Mouse (Mus musculus) hindbrain, embryonic 13.5 days (tissue): Measurements from ENCODE around the gene Skap1. TPM values are rescaled to one million over a fixed set of nuclear protein-coding genes. Genes with fewer than 3 reads are reported as not detected.
A peak's percentile ranks its signal among the peaks of the same experiment; 100 is the strongest.

Experiments
- ATAC-seq: fragments of 200-750 bp; cut with Nextera tagmentation; 2 replicates; pipeline ENCODE4 v1.8.0; 2017; ENCODE audit warnings: moderate TSS enrichment; ENCODE audit not compliant: low FRiP score
- H3K27ac ChIP-seq: fragments of 300-500 bp; sonication (generic); 2 replicates; pipeline ENCODE4 v1.5.1; 2015; ENCODE audit warnings: inconsistent platforms, mild to moderate bottlenecking, moderate library complexity
- H3K27me3 ChIP-seq: fragments of 300-500 bp; sonication (generic); 2 replicates; pipeline ENCODE4 v1.6.1; 2015; ENCODE audit warnings: mild to moderate bottlenecking, inconsistent platforms
- H3K36me3 ChIP-seq: fragments of 300-500 bp; sonication (generic); 2 replicates; pipeline ENCODE4 v1.6.1; 2015; ENCODE audit warnings: mild to moderate bottlenecking, inconsistent platforms
- H3K4me1 ChIP-seq: fragments of 300-500 bp; sonication (generic); replicated peaks from 2 replicates; pipeline ENCODE4 v1.6.1; 2015; ENCODE audit warnings: inconsistent platforms
- H3K4me2 ChIP-seq: fragments of 300-500 bp; sonication (generic); 2 replicates; pipeline ENCODE4 v1.6.1; 2015; ENCODE audit warnings: inconsistent platforms, mild to moderate bottlenecking, moderate library complexity
- H3K4me3 ChIP-seq: fragments of 300-500 bp; sonication (generic); 2 replicates; pipeline ENCODE4 v1.5.1; 2015; ENCODE audit warnings: mild to moderate bottlenecking, inconsistent platforms
- H3K9ac ChIP-seq: fragments of 300-500 bp; sonication (generic); 2 replicates; pipeline ENCODE4 v1.6.1; 2015; ENCODE audit warnings: mild to moderate bottlenecking, inconsistent platforms
- H3K9me3 ChIP-seq: fragments of 300-500 bp; sonication (generic); 2 replicates; pipeline ENCODE4 v1.6.1; 2016; ENCODE audit warnings: inconsistent platforms
- WGBS: fragments of 180-500 bp; shearing (Covaris S2); methylation state at CpG from one replicate; pipeline ENCODE4 v1.1.7; 2015; 5-methylcytosine and 5-hydroxymethylcytosine counted together
- polyA plus RNA-seq: library from polyadenylated mRNA; unstranded; fragments of >200 nt; fragmentation: Nextera tagmentation; extraction: Ambion mirVana; gene quantifications from 2 replicates; pipeline ENCODE4 v1.2.1, GENCODE M21; 2015

Gene Skap1
- polyA plus RNA-seq = 6.3 and 6.9 TPM in 2 replicates

- peak within 1 kb of the TSS; percentile 67 for H3K9ac ChIP-seq
- H3K4me3 ChIP-seq = peak within 1 kb of the TSS; percentile 40
- ATAC-seq = no peak
- no peaks in the 10 kb centered on the region for H3K36me3 ChIP-seq
- H3K4me2 ChIP-seq = peak within 1 kb of the TSS; percentile 68
- H3K4me1 ChIP-seq = peaks cover 45% of the 10 kb centered on the region
- peaks cover 12% of the 10 kb centered on the region; the same call in 1 of the 2 replicates for H3K27me3 ChIP-seq
- WGBS = 6% methylated on average over 39 of the region's 42 CpGs
- no peaks in the 10 kb centered on the region for H3K9me3 ChIP-seq
- 0 out of 2 replicates have a peak within 1 kb of the TSS, but pooled peaks have one; percentile 92 for H3K27ac ChIP-seq
These were observed at the start of gene Skap1 for GRCm38 (mm10) chr11:96463986-96464715. Gene Skap1, plus strand, starts transcription at chr11:96464593.

- H3K4me1 ChIP-seq = peaks cover 14% of the 10 kb centered on the region; the same call in 1 of the 2 replicates
- 0 out of 2 replicates have a peak overlapping the region, but pooled peaks have one; percentile 8 for H3K27ac ChIP-seq
- no peak overlapping the region for H3K9ac ChIP-seq
- no peak overlapping the region for H3K4me2 ChIP-seq
- no peaks in the 10 kb centered on the region for H3K27me3 ChIP-seq
- no peak overlapping the region for H3K4me3 ChIP-seq
- WGBS = 48% methylated on average over 5 of the region's 5 CpGs
- no peak for ATAC-seq
- no peaks in the 10 kb centered on the region for H3K36me3 ChIP-seq
- H3K9me3 ChIP-seq = no peaks in the 10 kb centered on the region
These were observed 43.3 kb upstream of the Skap1 start for GRCm38 (mm10) chr11:96421074-96421473.

- no peaks in the 10 kb centered on the region for H3K36me3 ChIP-seq
- H3K27ac ChIP-seq = 0 out of 2 replicates have a peak overlapping the region, but pooled peaks have one; percentile 8
- H3K4me2 ChIP-seq = no peak overlapping the region
- H3K9ac ChIP-seq = no peak overlapping the region
- no peaks in the 10 kb centered on the region for H3K27me3 ChIP-seq
- ATAC-seq = no peak
- H3K9me3 ChIP-seq = no peaks in the 10 kb centered on the region
- H3K4me3 ChIP-seq = no peak overlapping the region
- H3K4me1 ChIP-seq = peaks cover 14% of the 10 kb centered on the region; the same call in 1 of the 2 replicates
- WGBS = 56% methylated on average over 11 of the region's 11 CpGs
These were observed 42.7 kb upstream of the Skap1 start for GRCm38 (mm10) chr11:96421517-96422265.

GRCm38 (mm10) chr11:96425193-96425592 lies 39.2 kb upstream of the Skap1 start:
- Histone ChIP-seq H3K4me3 (no peak overlapping the region), H3K9me3 (no peaks in the 10 kb centered on the region), H3K27me3 (no peaks in the 10 kb centered on the region), H3K27ac (no peak overlapping the region), H3K9ac (no peak overlapping the region), H3K4me1 (peaks cover 9% of the 10 kb centered on the region; the same call in 1 of the 2 replicates), H3K4me2 (no peak overlapping the region), H3K36me3 (no peaks in the 10 kb centered on the region)
- WGBS = 90% methylated on average over 6 of the region's 6 CpGs
- no peak for ATAC-seq

GRCm38 (mm10) chr11:96426191-96426590 lies 38.2 kb upstream of the Skap1 start:
- Histone ChIP-seq H3K4me2 (no peak overlapping the region), H3K4me1 (peaks cover 9% of the 10 kb centered on the region; the same call in 1 of the 2 replicates), H3K9me3 (no peaks in the 10 kb centered on the region), H3K27me3 (no peaks in the 10 kb centered on the region), H3K27ac (no peak overlapping the region), H3K9ac (no peak overlapping the region), H3K36me3 (no peaks in the 10 kb centered on the region), H3K4me3 (no peak overlapping the region)
- WGBS = 70% methylated on average over 6 of the region's 6 CpGs
- ATAC-seq = no peak

GRCm38 (mm10) chr11:96426805-96427204 lies 37.6 kb upstream of the Skap1 start:
- Histone ChIP-seq H3K4me2 (no peak overlapping the region), H3K4me3 (no peak overlapping the region)
- 54% methylated on average over 2 of the region's 2 CpGs for WGBS

GRCm38 (mm10) chr11:96429062-96429461 lies 35.3 kb upstream of the Skap1 start:
- H3K27me3 ChIP-seq = no peaks in the 10 kb centered on the region
- no peak overlapping the region for H3K9ac ChIP-seq
- no peak overlapping the region for H3K4me3 ChIP-seq
- H3K27ac ChIP-seq = no peak overlapping the region
- no peak for ATAC-seq
- no peaks in the 10 kb centered on the region for H3K9me3 ChIP-seq
- H3K4me1 ChIP-seq = peaks cover 4% of the 10 kb centered on the region; the same call in 1 of the 2 replicates
- no peaks in the 10 kb centered on the region for H3K36me3 ChIP-seq
- H3K4me2 ChIP-seq = no peak overlapping the region
- WGBS = 89% methylated on average over 2 of the region's 2 CpGs

More at GRCm38 (mm10) chr11:96426805-96427204, 37.6 kb upstream of the Skap1 start:
- H3K9ac ChIP-seq = no peak overlapping the region
- H3K27me3 ChIP-seq = no peaks in the 10 kb centered on the region
- H3K27ac ChIP-seq = no peak overlapping the region
- H3K9me3 ChIP-seq = no peaks in the 10 kb centered on the region
- ATAC-seq = no peak
- H3K4me1 ChIP-seq = peaks cover 3% of the 10 kb centered on the region
- H3K36me3 ChIP-seq = no peaks in the 10 kb centered on the region

- 69% methylated on average over 5 of the region's 5 CpGs for WGBS
- no peak for ATAC-seq
- Histone ChIP-seq H3K4me2 (no peak overlapping the region), H3K9ac (no peak overlapping the region), H3K27me3 (no peaks in the 10 kb centered on the region), H3K9me3 (no peaks in the 10 kb centered on the region), H3K36me3 (no peaks in the 10 kb centered on the region), H3K4me3 (no peak overlapping the region), H3K27ac (no peak overlapping the region), H3K4me1 (peaks cover 4% of the 10 kb centered on the region; the same call in 1 of the 2 replicates)
These were observed 34.5 kb upstream of the Skap1 start for GRCm38 (mm10) chr11:96429891-96430290.

- WGBS = 57% methylated on average over 9 of the region's 9 CpGs
- Histone ChIP-seq H3K27me3 (no peaks in the 10 kb centered on the region), H3K27ac (no peak overlapping the region), H3K4me1 (peaks cover 4% of the 10 kb centered on the region; the same call in 1 of the 2 replicates), H3K4me2 (no peak overlapping the region), H3K9ac (no peak overlapping the region), H3K36me3 (no peaks in the 10 kb centered on the region), H3K9me3 (no peaks in the 10 kb centered on the region), H3K4me3 (no peak overlapping the region)
- no peak for ATAC-seq
These were observed 32.5 kb upstream of the Skap1 start for GRCm38 (mm10) chr11:96431871-96432270.

GRCm38 (mm10) chr11:96434888-96435287 lies 29.5 kb upstream of the Skap1 start:
- Histone ChIP-seq H3K9ac (no peak overlapping the region), H3K36me3 (no peaks in the 10 kb centered on the region), H3K4me3 (no peak overlapping the region), H3K4me1 (peaks cover 15% of the 10 kb centered on the region), H3K27me3 (no peaks in the 10 kb centered on the region), H3K9me3 (no peaks in the 10 kb centered on the region), H3K27ac (no peak overlapping the region), H3K4me2 (no peak overlapping the region)
- no peak for ATAC-seq
- WGBS = 79% methylated on average over 6 of the region's 6 CpGs

- H3K4me1 ChIP-seq = peaks cover 19% of the 10 kb centered on the region
- no peaks in the 10 kb centered on the region for H3K9me3 ChIP-seq
- peak overlapping the region; percentile 35 for H3K27ac ChIP-seq
- ATAC-seq = no peak
- H3K36me3 ChIP-seq = no peaks in the 10 kb centered on the region
- H3K4me3 ChIP-seq = no peak overlapping the region
- WGBS = 48% methylated on average over 7 of the region's 7 CpGs
- H3K27me3 ChIP-seq = no peaks in the 10 kb centered on the region
- no peak overlapping the region for H3K9ac ChIP-seq
- H3K4me2 ChIP-seq = no peak overlapping the region; the same call in 1 of the 2 replicates
These were observed 27.9 kb upstream of the Skap1 start for GRCm38 (mm10) chr11:96436525-96436924.

GRCm38 (mm10) chr11:96438787-96439186 lies 25.6 kb upstream of the Skap1 start:
- Histone ChIP-seq H3K27me3 (no peaks in the 10 kb centered on the region), H3K27ac (no peak overlapping the region), H3K4me3 (no peak overlapping the region), H3K36me3 (no peaks in the 10 kb centered on the region), H3K9ac (no peak overlapping the region; the same call in 1 of the 2 replicates), H3K4me2 (no peak overlapping the region), H3K9me3 (no peaks in the 10 kb centered on the region), H3K4me1 (peaks cover 15% of the 10 kb centered on the region)
- no peak for ATAC-seq
- 5% methylated on average over 7 of the region's 7 CpGs for WGBS
